Mouse (Mus musculus) testis, adult 10 weeks (tissue): ENCODE results near the gene Atp13a4. TPM values are rescaled to one million over a fixed set of nuclear protein-coding genes. Genes with fewer than 3 reads are reported as not detected.

Source experiments
- polyA plus RNA-seq: library from polyadenylated mRNA; stranded (reverse); fragments of 350-450 nt; fragmentation: Illumina TruSeq; extraction: RNeasy Lipid Tissue Mini Kit (QIAGEN cat#74804); gene quantifications from one replicate; pipeline ENCODE4 v1.2.3, GENCODE M21; 2014; ENCODE audit warnings: low read depth, low replicate concordance

Atp13a4 gene
- 6.2 TPM for polyA plus RNA-seq

DNA sequence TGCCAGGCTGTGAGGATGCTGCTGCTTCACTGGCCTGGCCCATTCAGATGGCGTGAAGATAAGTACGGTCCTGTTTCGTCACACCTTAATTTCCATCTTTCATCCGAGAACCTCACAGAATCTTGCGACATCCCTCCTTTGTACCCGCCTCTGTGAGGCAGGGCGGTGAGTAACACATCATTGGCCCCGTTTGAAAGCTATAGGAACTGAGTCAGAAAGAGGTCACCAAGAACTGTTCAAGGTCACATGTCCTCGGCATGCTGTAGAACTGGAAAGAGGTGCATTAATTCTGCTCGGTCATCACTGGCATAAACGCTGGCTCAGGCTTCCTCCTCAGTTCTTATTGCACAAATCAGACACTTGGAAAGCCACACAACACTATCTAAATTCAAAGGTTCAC lies at the start of gene Atp13a4:
Gene Atp13a4, minus strand, starts transcription at position 36 of the 400 bp plus-strand sequence.

DNA sequence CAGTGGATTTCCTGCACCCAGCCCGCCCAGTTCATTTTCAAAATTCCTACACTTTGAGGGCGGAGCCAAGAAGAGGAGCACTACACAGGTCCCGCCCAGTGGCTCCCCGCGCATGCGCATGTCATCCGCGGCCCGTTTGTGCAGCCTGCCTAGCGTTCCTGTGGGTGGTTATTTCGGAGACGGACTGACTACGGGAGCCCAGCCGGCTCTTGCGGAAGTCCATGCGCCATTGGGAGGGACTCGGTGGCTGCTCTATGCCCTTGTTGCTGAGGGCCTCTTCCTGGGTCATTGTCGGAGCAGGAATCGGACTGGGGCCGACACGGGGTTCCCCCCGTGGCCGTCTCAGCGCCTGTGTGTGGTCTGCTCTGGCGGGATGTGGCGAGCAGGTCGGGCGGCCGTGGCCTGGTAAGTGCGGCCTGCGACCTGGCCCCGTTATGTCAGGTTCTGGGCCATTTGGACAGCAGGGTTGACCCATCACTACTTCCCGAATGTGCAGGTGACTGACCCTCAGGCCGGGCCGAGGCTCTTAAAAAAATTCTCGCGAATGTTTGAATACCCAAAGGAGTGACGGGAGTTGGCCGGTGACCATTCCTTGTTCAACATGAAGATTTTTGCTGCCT lies 34.6 kb upstream of the Atp13a4 start, which contains the start of gene Opa1:
Gene Opa1, plus strand, starts transcription at position 168 of the 620 bp plus-strand sequence.

DNA sequence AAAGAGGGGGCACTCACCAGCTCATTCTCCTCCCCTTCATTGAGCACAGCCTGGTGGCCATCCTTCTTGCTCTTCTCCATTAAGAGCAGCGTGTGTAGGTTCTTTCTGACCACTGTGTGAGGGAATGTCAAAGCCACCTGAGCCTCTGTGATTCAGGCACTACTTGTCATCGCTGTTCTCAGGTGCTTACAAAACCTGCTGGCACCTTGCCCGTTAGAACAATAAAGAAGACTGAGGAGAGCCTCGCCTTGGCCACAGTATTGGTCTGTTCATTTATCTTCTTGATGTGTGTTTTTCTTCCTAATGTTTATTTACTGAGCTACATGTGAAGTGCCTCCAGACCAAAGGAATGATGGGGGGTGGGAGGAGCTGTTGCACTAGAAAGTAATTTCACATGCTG lies 166.2 kb downstream of the Atp13a4 start, which contains the start of gene Atp13a5:
Gene Atp13a5, minus strand, starts transcription at position 275 of the 400 bp plus-strand sequence.

Other genes with a start within 250 kb of the Atp13a4 start
- 0.06 TPM for gene Atp13a5, start 166.1 kb downstream of the Atp13a4 start, polyA plus RNA-seq
- gene Opa1, start 34.5 kb upstream of the Atp13a4 start, polyA plus RNA-seq: 45.6 TPM